Mouse (Mus musculus) lung, adult 2 months (tissue): ENCODE results near the gene Polr3e. TPM values are rescaled to one million over a fixed set of nuclear protein-coding genes. Genes with fewer than 3 reads are reported as not detected.
"Not testable (repeated sequence)": the region's sequence is repeated elsewhere in the genome, so short reads cannot be mapped to it uniquely, and the experiment has no call there.

Experiments used
- DNase-seq: peaks from one replicate; pipeline ENCODE4 v3.0.0; 2022
- H3K4me1 ChIP-seq: fragments of 200-500 bp; 2 replicates; pipeline ENCODE4 v1.6.1; 2011; ENCODE audit warnings: low read length; ENCODE audit not compliant: control insufficient read depth, insufficient read depth
- H3K4me3 ChIP-seq: fragments of 200-500 bp; replicated peaks from 2 replicates; pipeline ENCODE3; 2011; ENCODE audit warnings: low read depth, mild to moderate bottlenecking, control low read depth, low read length; ENCODE audit errors: extremely low read depth
- CTCF ChIP-seq: fragments of 200-500 bp; IDR thresholded peaks from 2 replicates; pipeline ENCODE4 v1.5.1; 2011; ENCODE audit warnings: mild to moderate bottlenecking, low read length, control low read depth; ENCODE audit not compliant: insufficient read depth
- POLR2A ChIP-seq: fragments of 200-500 bp; IDR thresholded peaks from 2 replicates; pipeline ENCODE4 v1.6.1; 2011; ENCODE audit warnings: low read depth, mild to moderate bottlenecking, control low read depth, low read length, borderline replicate concordance; ENCODE audit errors: extremely low read depth
- WGBS: fragments of 180-500 bp; shearing (Covaris S2); methylation state at CpG from one replicate; pipeline ENCODE4 v1.1.7; 2018; 5-methylcytosine and 5-hydroxymethylcytosine counted together
- polyA plus RNA-seq: library from polyadenylated mRNA; depleted of rRNA; stranded (reverse); fragments of >200 nt; gene quantifications from 2 replicates; pipeline ENCODE4 v1.2.3, GENCODE M21; 2012

Gene Polr3e
- polyA plus RNA-seq, 1 experiment = 14.4 TPM

DNA sequence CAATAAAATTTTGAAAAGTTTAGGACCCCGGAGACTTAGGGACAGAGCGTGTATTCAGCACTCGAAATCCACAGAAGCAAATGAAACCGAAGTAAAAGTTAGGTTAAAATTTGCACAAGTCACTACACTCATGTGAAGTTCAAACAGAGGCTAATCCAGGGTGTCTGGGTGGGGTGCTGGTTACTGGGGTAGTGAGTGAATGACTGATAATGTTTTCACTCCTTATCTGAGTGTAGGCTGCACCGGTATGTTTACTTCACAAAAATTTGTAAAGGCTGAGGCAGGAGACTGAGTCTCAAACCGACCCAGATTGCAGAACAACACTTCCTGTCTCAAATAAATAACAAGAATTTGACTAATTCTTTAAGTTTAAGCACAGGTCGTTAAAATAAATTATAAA, 51.7 kb downstream of the Polr3e start:
- DNase-seq = no peak
- no peaks in the 10 kb centered on the region; the same call in 1 of the 2 replicates for H3K4me1 ChIP-seq
- 66% methylated on average over 7 of the region's 7 CpGs for WGBS
- no peak overlapping the region for H3K4me3 ChIP-seq
- TF ChIP-seq POLR2A (no peak), CTCF (no peak)

DNA sequence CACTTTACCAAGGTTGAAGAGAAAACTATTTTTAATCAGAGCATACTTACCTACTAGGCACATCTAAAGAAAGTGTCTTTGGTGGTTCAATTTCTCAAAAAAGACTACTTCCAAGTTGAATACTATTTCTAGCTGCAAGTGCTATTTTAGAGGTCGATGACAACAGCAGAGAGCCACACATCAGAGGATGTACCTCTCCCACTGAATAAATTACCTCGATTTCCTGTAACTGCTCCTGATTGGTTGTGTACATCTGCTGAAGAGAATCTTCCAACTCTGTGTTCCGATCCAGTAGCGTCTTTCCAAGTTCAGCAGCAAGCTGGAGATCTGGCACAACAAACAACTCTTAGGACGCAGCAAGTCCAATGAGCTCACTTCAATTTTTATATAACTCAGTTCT, 52.6 kb downstream of the Polr3e start:
- 49% methylated on average over 5 of the region's 5 CpGs for WGBS
- Histone ChIP-seq H3K4me1 (no peaks in the 10 kb centered on the region; the same call in 1 of the 2 replicates), H3K4me3 (no peak overlapping the region)
- TF ChIP-seq POLR2A = no peak
- no peak for TF ChIP-seq CTCF
- DNase-seq = no peak

DNA sequence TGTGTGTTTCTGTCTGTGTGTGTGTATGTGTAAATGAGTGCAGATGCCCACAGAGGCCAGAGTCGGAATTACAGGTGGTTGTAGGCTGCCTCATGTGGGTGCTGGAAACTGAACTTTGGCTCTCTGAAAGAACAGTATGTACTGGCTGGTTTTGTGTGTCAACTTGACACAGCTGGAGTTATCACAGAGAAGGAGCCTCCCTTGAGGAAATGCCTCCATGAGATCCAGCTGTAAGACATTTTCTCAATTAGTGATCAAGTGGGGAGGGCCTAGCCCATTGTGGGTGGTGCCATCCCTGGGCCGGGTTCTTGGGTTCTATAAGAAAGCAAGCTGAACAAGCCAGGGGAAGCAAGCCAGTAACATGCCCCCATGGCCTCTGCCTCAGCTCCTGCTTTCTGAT, 54.9 kb downstream of the Polr3e start:
- 74% methylated on average over 2 of the region's 2 CpGs for WGBS
- H3K4me3 ChIP-seq, DNase-seq, H3K4me1 ChIP-seq: not testable (repeated sequence)

GRCm38 (mm10) chr7:120974001-120974400, 56.5 kb downstream of the Polr3e start:
- H3K4me3 ChIP-seq = no peak overlapping the region
- TF ChIP-seq POLR2A (no peak), CTCF (no peak)
- DNase-seq = no peak
- 37% methylated on average over 3 of the region's 3 CpGs for WGBS
- peaks cover 4% of the 10 kb centered on the region; the same call in 1 of the 2 replicates for H3K4me1 ChIP-seq

DNA sequence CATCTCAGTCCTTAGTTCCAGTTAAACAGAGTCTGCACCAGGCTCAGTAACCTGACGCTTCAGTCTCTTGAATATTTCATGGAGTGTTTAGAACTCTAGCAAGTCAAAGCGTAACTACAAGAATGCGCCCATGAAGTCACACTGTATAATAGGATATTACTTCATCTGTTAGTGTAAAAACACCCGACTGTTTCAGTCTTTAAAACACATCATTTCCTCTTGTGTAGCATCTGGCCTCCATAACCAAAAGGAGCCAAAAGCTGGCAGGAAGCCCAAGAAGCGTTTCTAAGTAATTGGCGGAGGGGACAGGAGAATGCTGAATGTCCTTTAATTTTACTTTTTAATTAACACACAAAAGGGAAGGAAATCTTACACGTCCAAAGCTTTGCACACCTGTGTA, 59.5 kb downstream of the Polr3e start:
- 36% methylated on average over 7 of the region's 7 CpGs for WGBS
- peaks cover 4% of the 10 kb centered on the region; the same call in 1 of the 2 replicates for H3K4me1 ChIP-seq
- TF ChIP-seq POLR2A = no peak
- TF ChIP-seq CTCF = no peak
- no peak overlapping the region for H3K4me3 ChIP-seq
- no peak for DNase-seq

DNA sequence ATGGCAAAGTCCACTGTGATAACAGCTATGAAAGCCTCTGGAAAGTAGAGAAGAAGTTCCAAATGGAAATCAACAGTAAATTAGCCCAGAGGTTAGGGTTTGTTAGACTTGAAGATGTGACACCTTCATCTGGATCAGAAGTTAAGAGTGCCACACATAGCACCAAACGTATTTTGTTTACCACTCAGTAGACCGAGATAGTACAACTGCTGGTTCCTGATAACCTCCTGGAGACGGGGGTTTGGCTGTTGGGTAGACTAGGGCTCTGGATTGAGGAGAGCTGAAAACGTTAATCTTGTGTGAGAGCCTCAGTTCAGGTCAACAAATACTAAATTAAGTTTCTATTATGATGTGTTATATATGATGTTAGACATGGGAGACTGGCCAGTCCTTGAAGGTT, 62.5 kb downstream of the Polr3e start:
- TF ChIP-seq CTCF = no peak
- TF ChIP-seq POLR2A = no peak
- WGBS = 80% methylated on average over 4 of the region's 4 CpGs
- Histone ChIP-seq H3K4me3 (no peak overlapping the region), H3K4me1 (peaks cover 4% of the 10 kb centered on the region; the same call in 1 of the 2 replicates)
- no peak for DNase-seq

- H3K4me3 ChIP-seq = peak overlapping the region; percentile 63
- DNase-seq = peak; percentile 48
- H3K4me1 ChIP-seq = peaks cover 4% of the 10 kb centered on the region; the same call in 1 of the 2 replicates
- WGBS = 9% methylated on average over 39 of the region's 39 CpGs
- TF ChIP-seq POLR2A = no peak
- no peak for TF ChIP-seq CTCF
These were observed 63.7 kb downstream of the Polr3e start for GRCm38 (mm10) chr7:120980931-120981924.

DNA sequence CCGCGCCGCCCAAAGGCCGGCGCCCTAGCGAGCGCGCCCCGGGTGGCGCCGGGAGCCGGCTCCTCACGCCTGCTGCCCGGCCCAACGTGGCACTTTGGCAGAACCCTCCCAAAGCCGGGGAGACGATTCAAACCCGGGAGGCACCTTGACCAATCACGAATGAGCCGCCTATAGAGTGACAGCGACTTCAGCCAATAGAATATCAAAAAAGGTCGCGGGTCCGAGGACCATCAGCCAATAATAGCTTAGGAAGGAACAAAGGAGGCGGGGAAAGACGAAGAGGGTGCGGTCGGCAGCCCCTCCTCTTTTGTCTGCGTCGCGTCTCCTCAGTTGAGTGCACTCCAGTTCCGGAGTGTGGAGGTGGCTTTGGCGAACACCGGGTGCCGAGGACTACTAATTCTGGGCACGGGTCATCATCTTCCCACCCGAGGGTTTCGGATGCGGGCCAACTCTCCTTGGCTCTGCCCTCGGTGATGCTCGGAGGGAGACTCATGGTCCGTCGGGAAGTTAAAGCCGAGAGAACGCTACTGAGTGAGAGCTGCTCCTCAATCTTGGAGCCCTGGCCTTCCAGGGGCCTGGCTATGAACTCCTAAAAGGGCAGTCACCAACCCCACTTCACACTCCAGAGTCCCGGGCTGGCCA, 64.8 kb downstream of the Polr3e start, which contains the start of the genes Cdr2 and Mfsd13b:
Gene Cdr2 (minus strand): TSS at position 113 of the 642 bp plus-strand sequence.
Gene Mfsd13b (plus strand): TSS at position 310 of the 642 bp plus-strand sequence.
- under 1% methylated on average over 46 of the region's 46 CpGs for WGBS
- TF ChIP-seq CTCF = no peak
- peak; percentile 92; the same call in 1 of the 2 replicates for TF ChIP-seq POLR2A

DNA sequence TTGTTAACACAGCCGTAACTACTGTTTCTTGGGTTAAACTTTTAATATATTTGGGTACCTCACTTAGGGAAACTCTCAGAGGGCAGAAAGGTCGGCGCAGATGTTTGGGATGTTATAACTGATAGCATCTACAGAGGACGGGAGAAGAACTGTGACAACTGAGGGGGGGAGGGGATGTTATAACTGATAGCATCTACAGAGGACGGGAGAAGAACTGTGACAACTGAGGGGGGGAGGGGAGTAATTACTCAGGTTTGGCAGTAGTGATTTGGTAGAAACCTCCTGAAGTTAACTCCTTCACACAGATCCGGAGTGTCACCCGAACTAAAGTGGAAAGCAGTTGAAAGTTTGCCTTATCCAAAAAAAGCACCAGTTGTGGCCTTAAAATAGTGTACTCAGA, 65.4 kb downstream of the Polr3e start:
- no peak for DNase-seq
- 8% methylated on average over 7 of the region's 7 CpGs for WGBS
- TF ChIP-seq POLR2A = no peak
- TF ChIP-seq CTCF = no peak

More for the DNA sequence above, 64.8 kb downstream of the Polr3e start, which contains the start of the genes Cdr2 and Mfsd13b:
- peak within 1 kb of the TSS; percentile 97 for H3K4me3 ChIP-seq
- peak; percentile 96 for DNase-seq
- H3K4me1 ChIP-seq = no peaks in the 10 kb centered on the region

More for the DNA sequence above, 65.4 kb downstream of the Polr3e start:
- peak overlapping the region; percentile 97 for H3K4me3 ChIP-seq
- no peaks in the 10 kb centered on the region for H3K4me1 ChIP-seq
